11 mouse cellular contexts compared by ENCODE assay signal in genomic region chr13:106893196-106893595, GRCm38 (mm10). TPM values are rescaled to one million over a fixed set of nuclear protein-coding genes. Genes with fewer than 3 reads are reported as not detected.
DNase-seq lines count a peak whose midpoint lies in the region; ATAC-seq lines count a peak whose summit lies in the region.
"Had no signal": no experiment of that assay in that cellular context is flagged by ENCODE, and none has a peak within 500 bp of the region (broad histone marks: within the 10 kb centered on the region; RNA-seq: fewer than 3 reads in every experiment).

No protein-coding gene starts in this region.

- intact Hi-C loops in left cerebral cortex, postnatal 36 days (cut with DNase I) = no loop called here

- no peak overlapping the region for H3K9ac ChIP-seq in midbrain, embryonic 14.5 days (replicated peaks; ENCODE audit: low read length)
- no peak overlapping the region for H3K9ac ChIP-seq in midbrain, embryonic 16.5 days (ENCODE audit: low read depth, low read length)

- H3K4me1 ChIP-seq in midbrain, embryonic 14.5 days (ENCODE audit: control insufficient read depth, insufficient read depth, low read length) = no peaks in the 10 kb centered on the region
- no peaks in the 10 kb centered on the region for H3K4me1 ChIP-seq in midbrain, embryonic 16.5 days (ENCODE audit: control insufficient read depth, insufficient read depth, low read length)

- H3K4me2 ChIP-seq in midbrain, embryonic 14.5 days (ENCODE audit: low read length) = no peak overlapping the region
- H3K4me2 ChIP-seq in midbrain, embryonic 16.5 days (ENCODE audit: low read length) = no peak overlapping the region

- peaks cover 36% of the 10 kb centered on the region; the same call in 1 of the 2 replicates for H3K36me3 ChIP-seq in midbrain, embryonic 14.5 days (ENCODE audit: control insufficient read depth, insufficient read depth, low read length)
- H3K36me3 ChIP-seq in midbrain, embryonic 16.5 days (ENCODE audit: control insufficient read depth, insufficient read depth, low read length) = peaks cover 5% of the 10 kb centered on the region

- ATAC-seq in midbrain, embryonic 14.5 days (ENCODE audit: low FRiP score, low TSS enrichment) = no peak
- no peak for ATAC-seq in midbrain, embryonic 16.5 days

- H3K27me3 ChIP-seq in midbrain, embryonic 14.5 days (ENCODE audit: control insufficient read depth, insufficient read depth, low read length) = no peaks in the 10 kb centered on the region
- H3K27me3 ChIP-seq in midbrain, embryonic 16.5 days (ENCODE audit: control insufficient read depth, insufficient read depth, low read depth, low read length) = no peaks in the 10 kb centered on the region

- H3K27ac ChIP-seq in midbrain, embryonic 14.5 days (replicated peaks; ENCODE audit: low read depth, low read length) = no peak overlapping the region
- H3K27ac ChIP-seq in midbrain, embryonic 16.5 days (ENCODE audit: low read length) = no peak overlapping the region

- peak; percentile 36 for DNase-seq in embryo, embryonic 10 days (ENCODE audit: low spot score)
- no peak for DNase-seq in embryo, embryonic 10.5 days (ENCODE audit: low spot score)
- DNase-seq in midbrain, embryonic 14.5 days = peak; percentile 32
- DNase-seq in liver = peak; percentile 94
- DNase-seq in spleen, postnatal 36 days (ENCODE audit: low spot score in 2 of 2) = peak; percentile 53 to 73
- DNase-seq in left cerebral cortex, postnatal 36 days (ENCODE audit: low spot score in 2 of 2) = no peak
- DNase-seq in adrenal gland, postnatal 4 days (ENCODE audit: low spot score in 2 of 2) = no peak
- DNase-seq: heart, postnatal 14 days; kidney, postnatal 10 days; lung, postnatal 36 days had no signal

- no peak overlapping the region for H3K4me3 ChIP-seq in midbrain, embryonic 14.5 days (replicated peaks; ENCODE audit: low read depth, low read length)
- H3K4me3 ChIP-seq in midbrain, embryonic 16.5 days (ENCODE audit: low read depth, low read length) = no peak overlapping the region

- no peaks in the 10 kb centered on the region for H3K9me3 ChIP-seq in midbrain, embryonic 14.5 days (ENCODE audit: control insufficient read depth, low read length)
- no peaks in the 10 kb centered on the region for H3K9me3 ChIP-seq in midbrain, embryonic 16.5 days (replicated peaks; ENCODE audit: control insufficient read depth, low read length, poor library complexity, severe bottlenecking)

- WGBS in midbrain, embryonic 14.5 days = 86% methylated on average over 9 of the region's 9 CpGs
- WGBS in midbrain, embryonic 16.5 days = 78% methylated on average over 9 of the region's 9 CpGs

RNA-seq across cellular contexts. Expression of gene Ipo11, which starts 43.6 kb away (rescaled TPM):
- 36.1 and 45.6 TPM in 2 replicates for polyA plus RNA-seq in midbrain, embryonic 14.5 days (2014; fragmentation: Nextera tagmentation; extraction: Ambion mirVana)
- polyA plus RNA-seq in midbrain, embryonic 16.5 days (2015; fragmentation: Nextera tagmentation; extraction: Ambion mirVana) = 40.3 and 41.1 TPM in 2 replicates
- total RNA-seq in left cerebral cortex, postnatal 36 days (2021) = 10 to 100 TPM; 52.2 to 58.7 TPM
- total RNA-seq in adrenal gland, postnatal 4 days (2021) = 10 to 100 TPM; 41.7 to 45.6 TPM

RNA-seq across cellular contexts. Expression of gene Dimt1, which starts 53.7 kb away (rescaled TPM):
- 43.2 and 44.7 TPM in 2 replicates for polyA plus RNA-seq in midbrain, embryonic 14.5 days (2014; fragmentation: Nextera tagmentation; extraction: Ambion mirVana)
- polyA plus RNA-seq in midbrain, embryonic 16.5 days (2015; fragmentation: Nextera tagmentation; extraction: Ambion mirVana) = 44.0 and 44.6 TPM in 2 replicates
- 10 to 100 TPM; 16.2 to 21.3 TPM for total RNA-seq in left cerebral cortex, postnatal 36 days (2021)
- 10 to 100 TPM; 16.6 to 17.8 TPM for total RNA-seq in adrenal gland, postnatal 4 days (2021)

Comparison
In these comparisons a context has a peak if more than half of its experiments do, and no peak if none do; other contexts are left out.
1. DNase-seq: peak in embryo, embryonic 10 days (single experiment), midbrain, embryonic 14.5 days (single experiment), liver (single experiment) and spleen, postnatal 36 days (2 of 2); none in embryo, embryonic 10.5 days (single experiment), left cerebral cortex, postnatal 36 days (0 of 2) and adrenal gland, postnatal 4 days (0 of 2).